7 mouse cellular contexts compared by ENCODE assay signal in genomic region chr2:116072321-116072640, GRCm38 (mm10). TPM values are rescaled to one million over a fixed set of nuclear protein-coding genes. Genes with fewer than 3 reads are reported as not detected.
A peak's percentile ranks its signal among the peaks of the same experiment; 100 is the strongest.
DNase-seq lines count a peak whose midpoint lies in the region; ATAC-seq lines count a peak whose summit lies in the region.

No protein-coding gene starts in this region.

- peaks cover 90% of the 10 kb centered on the region for H3K27me3 ChIP-seq in liver, embryonic 11.5 days (replicated peaks; ENCODE audit: control insufficient read depth, insufficient read depth, low read length)
- peaks cover 99% of the 10 kb centered on the region for H3K27me3 ChIP-seq in forebrain, embryonic 10.5 days (ENCODE audit: poor library complexity, severe bottlenecking)
- H3K27me3 ChIP-seq in limb, embryonic 12.5 days, result peaks cover 84% of the 10 kb centered on the region
- no peaks in the 10 kb centered on the region for H3K27me3 ChIP-seq in stomach, embryonic 15.5 days (replicated peaks)

- WGBS in liver, embryonic 11.5 days, result 2% methylated on average over 13 of the region's 13 CpGs
- under 1% methylated on average over 13 of the region's 13 CpGs for WGBS in forebrain, embryonic 10.5 days
- WGBS in limb, embryonic 12.5 days, result 3% methylated on average over 13 of the region's 13 CpGs
- WGBS in stomach, embryonic 15.5 days, result 13% methylated on average over 13 of the region's 13 CpGs

- DNase-seq in liver, embryonic 11.5 days (ENCODE audit: low spot score), result no peak
- no peak for DNase-seq in liver
- peak; percentile 34 for DNase-seq in forebrain, embryonic 10.5 days (ENCODE audit: extremely low spot score, low spot score)
- DNase-seq in c-Kit-positive CD71-positive TER-119-positive erythroid progenitor cells, embryonic 14.5 days (ENCODE audit: low spot score), result no peak
- DNase-seq in urinary bladder, adult 2 months (ENCODE audit: low spot score), result no peak

- no peak overlapping the region for H3K9ac ChIP-seq in liver, embryonic 11.5 days (ENCODE audit: low read depth, low read length)
- 0 out of 2 replicates have a peak overlapping the region, but pooled peaks have one; percentile 18 for H3K9ac ChIP-seq in limb, embryonic 12.5 days (replicated peaks)
- no peak overlapping the region for H3K9ac ChIP-seq in stomach, embryonic 15.5 days

- no peaks in the 10 kb centered on the region for H3K36me3 ChIP-seq in liver, embryonic 11.5 days (ENCODE audit: control insufficient read depth, insufficient read depth, low read length)
- no peaks in the 10 kb centered on the region for H3K36me3 ChIP-seq in forebrain, embryonic 10.5 days (replicated peaks)
- no peaks in the 10 kb centered on the region for H3K36me3 ChIP-seq in limb, embryonic 12.5 days
- no peaks in the 10 kb centered on the region for H3K36me3 ChIP-seq in stomach, embryonic 15.5 days

- no peaks in the 10 kb centered on the region for H3K9me3 ChIP-seq in liver, embryonic 11.5 days (ENCODE audit: control insufficient read depth, low read length)
- H3K9me3 ChIP-seq in forebrain, embryonic 10.5 days, result no peaks in the 10 kb centered on the region
- H3K9me3 ChIP-seq in limb, embryonic 12.5 days, result no peaks in the 10 kb centered on the region
- H3K9me3 ChIP-seq in stomach, embryonic 15.5 days, result no peaks in the 10 kb centered on the region

- H3K27ac ChIP-seq in liver, embryonic 11.5 days (ENCODE audit: low read depth, low read length), result no peak overlapping the region
- H3K27ac ChIP-seq in forebrain, embryonic 10.5 days, result 0 out of 2 replicates have a peak overlapping the region, but pooled peaks have one; percentile 25
- no peak overlapping the region for H3K27ac ChIP-seq in limb, embryonic 12.5 days
- H3K27ac ChIP-seq in stomach, embryonic 15.5 days, result peak overlapping the region; percentile 55; the same call in 1 of the 2 replicates

- H3K4me3 ChIP-seq in liver, embryonic 11.5 days (ENCODE audit: low read depth, low read length), result no peak overlapping the region
- peak overlapping the region; percentile 76 for H3K4me3 ChIP-seq in forebrain, embryonic 10.5 days
- H3K4me3 ChIP-seq in limb, embryonic 12.5 days (replicated peaks), result peak overlapping the region; percentile 28
- H3K4me3 ChIP-seq in stomach, embryonic 15.5 days (replicated peaks), result peak overlapping the region; percentile 69

- H3K4me2 ChIP-seq in liver, embryonic 11.5 days, result peak overlapping the region; percentile 60
- peak overlapping the region; percentile 52 for H3K4me2 ChIP-seq in limb, embryonic 12.5 days
- H3K4me2 ChIP-seq in stomach, embryonic 15.5 days, result peak overlapping the region; percentile 71

- ATAC-seq in liver, embryonic 11.5 days (replicated peaks; ENCODE audit: low FRiP score), result no peak
- ATAC-seq in limb, embryonic 12.5 days (ENCODE audit: insufficient number of reproducible peaks, insufficient read depth, low FRiP score, low TSS enrichment, low read depth), result no peak
- ATAC-seq in stomach, embryonic 15.5 days (ENCODE audit: insufficient read depth, low FRiP score, low read depth), result no peak

- no peaks in the 10 kb centered on the region for H3K4me1 ChIP-seq in liver, embryonic 11.5 days (replicated peaks; ENCODE audit: control insufficient read depth, insufficient read depth, low read length)
- H3K4me1 ChIP-seq in forebrain, embryonic 10.5 days, result peaks cover 80% of the 10 kb centered on the region
- peaks cover 10% of the 10 kb centered on the region for H3K4me1 ChIP-seq in limb, embryonic 12.5 days (replicated peaks)
- no peaks in the 10 kb centered on the region for H3K4me1 ChIP-seq in stomach, embryonic 15.5 days

RNA-seq across cellular contexts. Expression of gene Meis2, which starts 6.6 kb away (rescaled TPM):
- 18.0 and 20.0 TPM in 2 replicates for polyA plus RNA-seq in liver, embryonic 11.5 days (2014; fragmentation: Nextera tagmentation; extraction: Ambion mirVana)
- 32.5 TPM in 2 replicates for polyA plus RNA-seq in forebrain, embryonic 10.5 days (2016; fragmentation: Nextera tagmentation; extraction: Ambion mirVana)
- 20.5 and 24.4 TPM in 2 replicates for polyA plus RNA-seq in limb, embryonic 12.5 days (2016; fragmentation: Nextera tagmentation; extraction: Ambion mirVana)
- polyA plus RNA-seq in stomach, embryonic 15.5 days (2015; fragmentation: Nextera tagmentation; extraction: Ambion mirVana), result 53.0 and 57.8 TPM in 2 replicates
- polyA plus RNA-seq in urinary bladder, adult 2 months (2012; rRNA removed), result 40.7 and 60.6 TPM in 2 replicates

Comparison
In these comparisons a context has a peak if more than half of its experiments do, and no peak if none do; other contexts are left out.
1. H3K27ac ChIP-seq: peak in forebrain, embryonic 10.5 days (single experiment) and stomach, embryonic 15.5 days (single experiment); none in liver, embryonic 11.5 days (single experiment) and limb, embryonic 12.5 days (single experiment).
2. Peak in every context shown above with its lines, with median percentiles within 50 percentile points of each other: H3K4me2 ChIP-seq.